Mouse (Mus musculus): Measurements from ENCODE around the gene Tmem144. TPM values are rescaled to one million over a fixed set of nuclear protein-coding genes. Genes with fewer than 3 reads are reported as not detected.

Tmem144 gene
- polyA plus RNA-seq (2015; fragmentation: Nextera tagmentation; extraction: Ambion mirVana), result 3.0 and 3.1 TPM in 2 replicates

DNA sequence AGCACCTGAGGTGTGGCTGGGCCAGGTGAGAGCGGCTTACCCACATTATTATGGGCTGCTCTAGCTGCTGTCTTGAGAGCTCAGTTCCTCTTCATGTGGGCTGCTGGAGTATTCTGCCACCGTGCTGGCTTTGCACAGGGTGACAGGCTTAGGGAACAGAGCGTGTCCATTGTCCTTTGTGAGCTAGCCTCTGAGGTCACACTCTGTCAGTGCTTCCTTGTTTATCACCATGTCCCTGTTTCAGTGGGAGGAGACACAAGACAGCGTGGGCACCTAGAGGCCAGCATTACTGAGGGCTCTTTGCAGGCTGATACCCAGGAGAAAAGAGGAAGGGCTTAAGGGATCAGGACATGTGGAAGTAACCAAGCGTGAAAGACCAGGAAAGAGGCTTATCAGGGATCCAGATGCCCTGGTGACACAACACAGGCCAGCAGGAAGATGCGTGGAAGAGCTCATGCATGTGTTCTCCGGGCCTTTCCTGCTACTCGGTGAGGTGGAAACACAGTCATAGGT, at the start of gene Tmem144:
TSS of gene Tmem144 (minus strand) at position 120 of the 513 bp plus-strand sequence.
- Histone ChIP-seq H3K9ac (no peak within 1 kb of the TSS), H3K27me3 (no peaks in the 10 kb centered on the region), H3K27ac (no peak within 1 kb of the TSS), H3K9me3 (no peaks in the 10 kb centered on the region), H3K4me1 (no peaks in the 10 kb centered on the region), H3K4me2 (replicated peaks) (no peak within 1 kb of the TSS), H3K4me3 (no peak within 1 kb of the TSS), H3K36me3 (no peaks in the 10 kb centered on the region)
- 69% methylated on average over 8 of the region's 8 CpGs for WGBS
- ATAC-seq (ENCODE audit: low FRiP score, low read depth), result no peak

DNA sequence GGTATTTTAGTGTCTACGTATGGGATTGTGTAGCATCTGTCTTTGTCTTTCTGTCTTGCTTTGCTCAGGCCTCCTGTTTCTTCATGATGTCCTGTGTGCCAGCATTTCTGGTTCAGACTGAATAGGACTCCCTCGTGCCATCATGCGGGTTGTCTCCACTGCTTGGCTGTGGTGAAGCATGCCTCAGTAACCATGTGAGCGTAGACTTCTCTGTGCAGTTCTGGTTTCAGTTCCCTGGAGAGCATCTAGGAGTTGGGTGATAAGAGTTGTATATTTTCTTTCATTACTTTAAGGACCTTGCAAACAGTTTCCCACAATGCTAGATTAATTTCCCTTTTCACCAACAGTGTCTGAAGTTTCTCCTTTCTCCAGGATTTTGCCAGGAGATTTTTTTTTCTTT, 49.2 kb upstream of the Tmem144 start:
- no peaks in the 10 kb centered on the region for H3K4me1 ChIP-seq
- no peak for ATAC-seq (ENCODE audit: low FRiP score, low read depth)

GRCm38 (mm10) chr3:79901321-79901720, 48.7 kb upstream of the Tmem144 start:
- no peaks in the 10 kb centered on the region for H3K36me3 ChIP-seq
- 84% methylated on average over 6 of the region's 6 CpGs for WGBS

More for the DNA sequence above, 49.2 kb upstream of the Tmem144 start:
- Histone ChIP-seq H3K9me3 (no peaks in the 10 kb centered on the region), H3K4me2 (replicated peaks) (no peak overlapping the region), H3K27ac (no peak overlapping the region), H3K9ac (no peak overlapping the region), H3K4me3 (no peak overlapping the region), H3K27me3 (no peaks in the 10 kb centered on the region), H3K36me3 (no peaks in the 10 kb centered on the region)
- WGBS, result 93% methylated on average over 4 of the region's 4 CpGs

GRCm38 (mm10) chr3:79900502-79900901, 47.9 kb upstream of the Tmem144 start:
- H3K4me2 ChIP-seq (replicated peaks), result no peak overlapping the region
- no peak overlapping the region for H3K9ac ChIP-seq
- H3K27me3 ChIP-seq, result no peaks in the 10 kb centered on the region
- H3K27ac ChIP-seq, result no peak overlapping the region
- H3K9me3 ChIP-seq, result no peaks in the 10 kb centered on the region
- H3K4me1 ChIP-seq, result no peaks in the 10 kb centered on the region
- H3K4me3 ChIP-seq, result no peak overlapping the region
- WGBS, result 96% methylated on average over 2 of the region's 2 CpGs
- H3K36me3 ChIP-seq, result no peaks in the 10 kb centered on the region
- no peak for ATAC-seq (ENCODE audit: low FRiP score, low read depth)

More at GRCm38 (mm10) chr3:79901321-79901720, 48.7 kb upstream of the Tmem144 start:
- Histone ChIP-seq H3K4me1 (no peaks in the 10 kb centered on the region), H3K9me3 (no peaks in the 10 kb centered on the region), H3K9ac (no peak overlapping the region), H3K27ac (no peak overlapping the region), H3K27me3 (no peaks in the 10 kb centered on the region), H3K4me2 (replicated peaks) (no peak overlapping the region), H3K4me3 (no peak overlapping the region)
- no peak for ATAC-seq (ENCODE audit: low FRiP score, low read depth)

DNA sequence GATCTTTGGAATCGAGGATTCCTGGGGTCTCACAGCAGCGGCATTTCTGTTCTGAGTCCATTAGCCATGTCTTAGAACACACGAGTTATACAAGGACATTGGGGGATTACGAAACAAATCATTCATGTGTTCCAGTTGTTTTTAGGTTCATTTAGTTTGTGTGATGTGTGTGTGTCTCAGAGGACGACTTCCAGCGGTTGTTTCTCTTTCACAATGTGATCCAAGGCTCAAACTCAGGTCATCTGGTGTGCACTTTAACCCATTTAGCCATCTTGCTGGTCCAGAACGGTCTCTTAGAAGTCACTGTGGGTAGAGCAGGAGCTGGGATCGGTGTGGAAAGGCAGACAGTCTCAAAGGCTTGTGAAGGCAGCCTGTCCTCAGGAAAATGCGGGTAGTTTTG, 47.3 kb upstream of the Tmem144 start:
- H3K9ac ChIP-seq, result no peak overlapping the region
- 79% methylated on average over 9 of the region's 9 CpGs for WGBS
- no peak for ATAC-seq (ENCODE audit: low FRiP score, low read depth)
- H3K4me2 ChIP-seq (replicated peaks), result no peak overlapping the region
- no peak overlapping the region for H3K4me3 ChIP-seq
- no peak overlapping the region for H3K27ac ChIP-seq
- no peaks in the 10 kb centered on the region for H3K4me1 ChIP-seq
- no peaks in the 10 kb centered on the region for H3K27me3 ChIP-seq
- no peaks in the 10 kb centered on the region for H3K9me3 ChIP-seq
- H3K36me3 ChIP-seq, result no peaks in the 10 kb centered on the region

DNA sequence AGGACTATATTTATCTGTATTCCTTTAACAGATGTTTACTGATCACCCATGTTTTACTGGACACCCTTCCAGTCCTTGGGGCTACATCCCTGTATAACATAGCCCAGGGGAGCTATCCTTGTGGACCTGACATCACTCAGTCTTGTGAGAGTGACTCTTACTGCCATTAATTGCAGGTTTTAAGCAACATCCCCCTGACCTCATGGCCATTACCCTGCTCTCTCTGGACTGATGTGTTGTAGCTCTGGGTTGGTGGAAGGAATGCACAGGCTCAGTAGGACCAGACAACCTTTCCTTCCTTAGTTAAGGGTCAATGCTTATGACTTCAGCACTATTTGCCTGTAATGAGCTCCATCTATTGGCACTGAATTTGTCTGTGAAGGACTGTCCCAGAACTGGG, 45.9 kb upstream of the Tmem144 start:
- no peak for ATAC-seq (ENCODE audit: low FRiP score, low read depth)
- Histone ChIP-seq H3K4me3 (no peak overlapping the region), H3K4me2 (replicated peaks) (no peak overlapping the region), H3K27ac (no peak overlapping the region), H3K9ac (no peak overlapping the region), H3K36me3 (no peaks in the 10 kb centered on the region), H3K4me1 (no peaks in the 10 kb centered on the region), H3K27me3 (no peaks in the 10 kb centered on the region), H3K9me3 (no peaks in the 10 kb centered on the region)

DNA sequence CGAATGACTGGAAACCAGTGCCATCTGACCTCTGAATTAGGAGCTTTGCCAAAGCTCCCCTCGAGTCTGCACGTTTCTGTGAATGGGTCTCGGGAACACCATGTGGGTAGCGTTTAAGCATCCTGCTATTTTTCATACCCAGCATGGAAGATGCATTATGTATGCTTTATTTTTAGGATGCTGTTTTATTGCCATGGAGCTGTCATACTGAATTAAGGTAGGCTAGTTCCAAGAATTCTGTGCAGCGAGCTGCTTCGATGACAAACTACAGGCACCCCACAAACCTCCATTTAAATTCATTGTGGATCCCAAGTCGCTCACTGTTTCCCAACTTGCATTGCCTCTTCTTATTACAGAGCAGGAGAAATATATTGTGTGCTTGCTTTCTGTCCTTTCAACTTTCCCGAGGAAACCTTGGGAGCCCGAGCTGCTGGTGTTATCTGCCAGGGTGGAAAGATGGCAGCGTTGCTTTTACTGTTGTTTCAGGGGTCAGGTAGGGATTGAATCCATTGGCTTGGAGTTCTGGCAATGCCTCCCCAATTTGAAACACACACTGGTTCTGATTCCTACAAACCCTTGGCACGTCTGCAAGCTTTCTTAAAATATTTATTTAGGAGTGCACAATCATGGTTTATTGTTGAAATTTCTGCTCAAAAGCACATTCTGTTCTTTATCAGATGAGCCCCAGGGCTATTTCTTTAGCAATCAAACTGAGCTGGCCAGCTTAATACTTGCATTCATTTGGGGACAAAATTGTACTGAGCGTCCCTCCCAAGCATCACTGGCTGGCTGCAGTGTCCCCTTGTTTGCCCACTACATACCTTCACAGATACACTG, 45.2 kb upstream of the Tmem144 start:
- no peaks in the 10 kb centered on the region for H3K27me3 ChIP-seq
- 80% methylated on average over 13 of the region's 13 CpGs for WGBS

DNA sequence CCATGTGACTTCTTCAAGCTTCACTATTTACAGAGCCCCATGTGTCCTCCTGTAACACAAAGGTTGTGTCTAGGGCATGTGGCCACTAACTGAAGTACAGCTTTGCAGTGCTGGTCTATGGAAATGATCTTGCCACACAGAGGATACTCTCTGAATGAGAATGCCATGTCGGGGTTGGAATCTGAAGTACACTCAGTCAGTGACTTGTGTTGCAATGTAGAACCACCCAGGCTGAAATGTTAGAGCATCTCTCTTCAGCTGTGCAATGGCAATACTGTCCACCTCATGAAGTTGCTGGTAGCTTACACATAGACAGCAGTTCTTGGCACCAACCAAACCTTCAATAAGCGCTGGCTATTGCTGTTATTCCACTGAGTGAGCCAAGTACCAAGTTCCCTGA, 35.4 kb upstream of the Tmem144 start:
- no peak overlapping the region; the same call in 1 of the 2 replicates for H3K4me3 ChIP-seq
- no peaks in the 10 kb centered on the region for H3K36me3 ChIP-seq
- H3K4me1 ChIP-seq, result peaks cover 23% of the 10 kb centered on the region
- H3K4me2 ChIP-seq (replicated peaks), result peak overlapping the region; percentile 65
- no peaks in the 10 kb centered on the region for H3K9me3 ChIP-seq
- ATAC-seq (ENCODE audit: low FRiP score, low read depth), result no peak
- WGBS, result 87% methylated on average over 2 of the region's 2 CpGs
- H3K27ac ChIP-seq, result no peak overlapping the region
- H3K27me3 ChIP-seq, result no peaks in the 10 kb centered on the region
- no peak overlapping the region for H3K9ac ChIP-seq

More for the DNA sequence above, 45.2 kb upstream of the Tmem144 start:
- Histone ChIP-seq H3K4me3 (no peak overlapping the region), H3K36me3 (no peaks in the 10 kb centered on the region), H3K9ac (no peak overlapping the region), H3K27ac (no peak overlapping the region), H3K9me3 (no peaks in the 10 kb centered on the region), H3K4me1 (no peaks in the 10 kb centered on the region), H3K4me2 (replicated peaks) (no peak overlapping the region)
- no peak for ATAC-seq (ENCODE audit: low FRiP score, low read depth)

DNA sequence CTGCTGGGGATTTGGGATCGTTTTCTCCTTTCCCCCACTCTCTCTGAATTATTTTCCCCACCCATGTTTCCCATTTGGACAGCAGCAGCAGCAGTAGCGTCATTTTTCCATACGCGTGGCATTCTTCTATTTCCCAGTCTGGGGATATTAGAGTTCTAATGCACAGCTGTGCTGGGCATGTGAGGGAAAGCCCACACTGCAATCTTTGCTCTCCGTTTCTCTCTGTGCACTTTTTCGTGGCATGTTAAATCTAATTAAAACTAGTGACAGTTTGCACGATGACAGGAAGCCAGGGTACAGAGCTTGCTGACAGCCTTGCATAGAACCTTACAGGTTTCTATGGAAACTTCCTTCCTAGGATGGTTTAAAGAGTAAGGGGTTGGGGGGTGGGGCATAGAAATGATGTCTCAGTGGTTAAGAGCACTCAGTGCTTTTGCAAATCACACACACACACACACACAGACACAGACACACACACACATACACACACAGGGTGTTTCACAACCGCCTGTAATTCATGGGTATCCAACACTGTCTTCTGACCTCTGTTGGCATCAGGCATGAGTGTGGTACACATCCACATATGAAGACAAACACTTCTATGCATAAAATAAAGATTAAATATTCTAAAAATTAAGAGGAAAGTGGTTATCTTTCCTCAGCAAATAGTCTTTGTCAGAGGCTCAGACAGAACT, 34.7 kb upstream of the Tmem144 start:
- Histone ChIP-seq H3K36me3 (no peaks in the 10 kb centered on the region), H3K27me3 (no peaks in the 10 kb centered on the region), H3K27ac (peak overlapping the region; percentile 69; the same call in 1 of the 2 replicates), H3K4me2 (replicated peaks) (peak overlapping the region; percentile 65), H3K4me1 (peaks cover 23% of the 10 kb centered on the region), H3K9me3 (no peaks in the 10 kb centered on the region), H3K4me3 (peak overlapping the region; percentile 41), H3K9ac (no peak overlapping the region)
- peak; percentile 60 for ATAC-seq (ENCODE audit: low FRiP score, low read depth)
- WGBS, result 26% methylated on average over 8 of the region's 8 CpGs

DNA sequence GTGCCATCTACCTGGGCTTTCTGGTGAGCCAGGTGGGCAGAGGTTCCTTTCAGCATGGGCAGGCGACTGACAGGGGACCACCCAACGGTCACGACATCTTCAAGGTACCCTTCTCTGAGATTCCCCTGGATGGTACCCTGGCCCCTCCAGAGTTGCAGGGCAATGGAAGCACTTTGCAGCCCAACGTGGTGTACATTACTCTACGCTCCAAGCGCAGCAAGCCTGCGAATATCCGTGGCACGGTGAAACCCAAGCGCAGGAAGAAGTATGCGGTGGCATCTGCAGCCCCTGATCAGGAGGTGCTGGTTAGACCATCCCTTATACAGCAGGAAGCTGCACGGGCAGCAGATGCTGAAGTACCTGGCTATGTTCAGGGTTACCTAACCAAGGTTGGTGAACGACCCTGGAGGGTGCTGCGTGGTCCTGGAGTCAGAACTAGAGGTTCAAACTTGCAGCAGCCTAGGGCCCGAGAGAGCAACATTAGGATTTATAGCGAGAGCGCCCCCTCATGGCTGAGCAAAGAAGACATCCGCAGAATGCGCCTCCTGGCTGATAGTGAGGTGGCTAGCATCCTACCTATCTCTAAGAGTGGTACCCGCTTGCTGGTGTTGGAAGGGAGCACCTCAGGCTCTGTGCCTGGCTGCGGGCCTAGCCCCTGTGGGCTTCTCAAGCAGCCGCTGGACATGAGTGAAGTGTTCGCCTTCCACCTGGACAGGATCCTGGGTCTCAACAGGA, 34.0 kb upstream of the Tmem144 start:
- H3K4me1 ChIP-seq, result peaks cover 23% of the 10 kb centered on the region
- H3K9me3 ChIP-seq, result no peaks in the 10 kb centered on the region
- peak overlapping the region; percentile 53 for H3K9ac ChIP-seq
- peak overlapping the region; percentile 69 for H3K27ac ChIP-seq
- H3K4me3 ChIP-seq, result peak overlapping the region; percentile 41
- 61% methylated on average over 23 of the region's 23 CpGs for WGBS
- H3K4me2 ChIP-seq (replicated peaks), result peak overlapping the region; percentile 65
- ATAC-seq (ENCODE audit: low FRiP score, low read depth), result peak; percentile 69
- no peaks in the 10 kb centered on the region for H3K36me3 ChIP-seq
- no peaks in the 10 kb centered on the region for H3K27me3 ChIP-seq

DNA sequence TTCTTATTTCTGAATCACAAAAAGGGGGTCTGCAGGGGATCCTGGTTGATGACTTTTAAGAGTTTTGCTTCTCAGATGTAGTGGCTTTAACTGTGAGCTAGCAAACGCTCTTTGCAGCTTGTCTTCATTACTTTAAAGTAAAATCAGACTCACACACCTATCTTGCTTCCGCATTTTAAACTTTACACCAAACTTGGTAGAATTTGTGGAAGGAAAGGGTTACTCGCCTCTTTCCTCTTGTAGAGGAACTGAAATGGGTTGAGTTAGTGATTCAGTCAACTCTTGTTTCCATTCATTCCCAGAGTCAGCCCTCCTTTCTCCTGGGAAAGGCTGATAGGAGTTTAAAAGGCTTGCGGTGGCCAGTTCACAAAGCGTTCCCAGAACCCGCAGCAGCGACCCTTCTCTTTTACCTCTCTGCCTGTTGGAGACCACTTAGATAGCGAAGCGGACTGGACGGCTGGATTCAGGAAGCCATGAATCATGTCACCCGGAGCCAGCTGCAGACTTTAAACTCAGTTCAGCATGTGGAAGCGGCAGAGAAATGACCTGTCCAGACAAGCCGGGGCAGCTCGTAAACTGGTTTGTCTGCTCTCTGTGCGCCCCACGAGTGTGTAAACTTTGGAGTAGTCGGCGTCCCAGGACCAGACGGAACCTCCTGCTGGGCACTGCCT, 33.2 kb upstream of the Tmem144 start:
- peak; percentile 10; the same call in 1 of the 2 replicates for ATAC-seq (ENCODE audit: low FRiP score, low read depth)
- Histone ChIP-seq H3K4me2 (replicated peaks) (peak overlapping the region; percentile 65), H3K27ac (peak overlapping the region; percentile 69), H3K36me3 (no peaks in the 10 kb centered on the region), H3K4me1 (peaks cover 23% of the 10 kb centered on the region), H3K27me3 (no peaks in the 10 kb centered on the region), H3K4me3 (peak overlapping the region; percentile 41), H3K9ac (peak overlapping the region; percentile 53), H3K9me3 (no peaks in the 10 kb centered on the region)
- WGBS, result 5% methylated on average over 19 of the region's 19 CpGs

All from limb, embryonic 13.5 days (tissue).